In the genomic region with DNA sequence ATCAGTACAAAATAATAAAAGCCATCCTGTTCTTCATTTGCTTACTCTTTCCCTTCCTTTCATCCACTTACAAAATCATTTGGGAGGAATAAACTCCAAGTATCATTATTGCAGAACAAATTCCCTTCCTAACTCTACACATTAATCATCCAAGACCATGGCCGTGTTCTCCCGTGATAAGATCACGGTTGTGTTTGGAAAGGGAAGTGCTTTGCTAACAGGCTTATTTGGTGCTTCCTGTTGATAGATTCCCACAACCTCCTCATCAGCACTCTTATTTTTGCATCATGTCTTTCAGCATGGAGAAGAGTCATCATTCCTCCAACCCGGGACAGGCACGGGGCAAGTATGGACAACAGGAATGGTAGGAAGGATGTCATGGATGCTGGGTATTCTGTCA, we compare ENCODE assay signal across 21 mouse cellular contexts. TPM values are rescaled to one million over a fixed set of nuclear protein-coding genes. Genes with fewer than 3 reads are reported as not detected.
A peak's percentile ranks its signal among the peaks of the same experiment; 100 is the strongest.
DNase-seq lines count a peak whose midpoint lies in the region; ATAC-seq and TF ChIP-seq lines count a peak whose summit lies in the region.
"Had no signal": no experiment of that assay in that cellular context is flagged by ENCODE, and none has a peak within 500 bp of the region (broad histone marks: within the 10 kb centered on the region; RNA-seq: fewer than 3 reads in every experiment).

No protein-coding gene starts in this region.

- H3K36me3 ChIP-seq in kidney, postnatal 0 days (ENCODE audit: insufficient read depth, low read length): no peaks in the 10 kb centered on the region
- H3K36me3 ChIP-seq in limb, embryonic 10.5 days: no peaks in the 10 kb centered on the region
- H3K36me3 ChIP-seq: embryonic facial prominence, embryonic 10.5 days; embryonic facial prominence, embryonic 12.5 days; forebrain, embryonic 15.5 days had no signal

- no peaks in the 10 kb centered on the region for H3K27me3 ChIP-seq in kidney, postnatal 0 days (ENCODE audit: insufficient read depth, low read length)
- H3K27me3 ChIP-seq in limb, embryonic 10.5 days (ENCODE audit: low read depth, poor library complexity, severe bottlenecking): no peaks in the 10 kb centered on the region
- H3K27me3 ChIP-seq: embryonic facial prominence, embryonic 12.5 days; forebrain, embryonic 13.5 days; forebrain, embryonic 15.5 days had no signal

- no peak overlapping the region for H3K27ac ChIP-seq in kidney, postnatal 0 days
- H3K27ac ChIP-seq in limb, embryonic 10.5 days: no peak overlapping the region
- H3K27ac ChIP-seq: embryonic facial prominence, embryonic 10.5 days; embryonic facial prominence, embryonic 12.5 days; forebrain, embryonic 13.5 days; forebrain, embryonic 15.5 days had no signal

- no peaks in the 10 kb centered on the region for H3K9me3 ChIP-seq in kidney, postnatal 0 days (replicated peaks; ENCODE audit: low read length)
- no peaks in the 10 kb centered on the region for H3K9me3 ChIP-seq in limb, embryonic 10.5 days (replicated peaks)
- H3K9me3 ChIP-seq: embryonic facial prominence, embryonic 10.5 days; embryonic facial prominence, embryonic 12.5 days; forebrain, embryonic 13.5 days; forebrain, embryonic 15.5 days had no signal

- H3K4me2 ChIP-seq in kidney, postnatal 0 days (ENCODE audit: low read length): no peak overlapping the region
- H3K4me2 ChIP-seq: embryonic facial prominence, embryonic 12.5 days; forebrain, embryonic 13.5 days; forebrain, embryonic 15.5 days had no signal

- no peak overlapping the region for H3K4me3 ChIP-seq in kidney, postnatal 0 days (replicated peaks; ENCODE audit: low read depth, low read length)
- H3K4me3 ChIP-seq in limb, embryonic 10.5 days: no peak overlapping the region
- H3K4me3 ChIP-seq: embryonic facial prominence, embryonic 10.5 days; embryonic facial prominence, embryonic 12.5 days; forebrain, embryonic 13.5 days; forebrain, embryonic 15.5 days had no signal

- 60% methylated on average over 5 of the region's 5 CpGs for WGBS in kidney, postnatal 0 days
- WGBS in limb, embryonic 10.5 days: 81% methylated on average over 5 of the region's 5 CpGs

- peak; percentile 24 for DNase-seq in kidney, postnatal 0 days (ENCODE audit: low spot score)
- DNase-seq in kidney, adult 11 months: no peak
- peak; percentile 8 for DNase-seq in 416B (ENCODE audit: low read depth)
- no peak for DNase-seq in limb, embryonic 10.5 days (ENCODE audit: low spot score)
- DNase-seq in heart, adult 11 months: no peak
- DNase-seq: adrenal gland, adult 2 months; adrenal gland, postnatal 10 days; adrenal gland, postnatal 25 days; cerebellum, adult 11 months; cerebellum, adult 18-20 months; cerebellum, adult 8-10 months; cerebellum, adult 9-11 months; cerebellum, postnatal 14 days; cerebellum, postnatal 36 days; forebrain, postnatal 0 days had no signal

- no peaks in the 10 kb centered on the region for H3K4me1 ChIP-seq in kidney, postnatal 0 days (replicated peaks; ENCODE audit: insufficient read depth, low read length)
- no peaks in the 10 kb centered on the region for H3K4me1 ChIP-seq in limb, embryonic 10.5 days
- H3K4me1 ChIP-seq: embryonic facial prominence, embryonic 10.5 days; embryonic facial prominence, embryonic 12.5 days; forebrain, embryonic 13.5 days; forebrain, embryonic 15.5 days had no signal

- no peak for ATAC-seq in kidney, postnatal 0 days (replicated peaks; ENCODE audit: low FRiP score, low read depth)
- ATAC-seq in hematopoietic stem cell, adult 5-6 weeks (replicated peaks in 1 of 2; ENCODE audit: insufficient read depth in 1 of 2, low FRiP score in 2 of 2, low TSS enrichment in 1 of 2, low read depth in 1 of 2, poor library complexity in 2 of 2, severe bottlenecking in 2 of 2): peak; percentile 76 to 90
- ATAC-seq: forebrain, embryonic 13.5 days; forebrain, embryonic 15.5 days; forebrain, postnatal 0 days had no signal

- no peak for TF ChIP-seq CTCF in kidney, postnatal 0 days (IDR thresholded peaks at IDR 0.05; ENCODE audit: low read depth)

- H3K9ac ChIP-seq in kidney, postnatal 0 days (ENCODE audit: low read depth, low read length): no peak overlapping the region
- H3K9ac ChIP-seq: embryonic facial prominence, embryonic 12.5 days; forebrain, embryonic 13.5 days; forebrain, embryonic 15.5 days; forebrain, postnatal 0 days had no signal

RNA-seq across cellular contexts. Expression of gene Sorcs1, which starts 25.7 kb away (rescaled TPM):
- polyA plus RNA-seq in kidney, postnatal 0 days (2015; fragmentation: Nextera tagmentation; extraction: Ambion mirVana): 2.8 TPM in 2 replicates
- total RNA-seq in hematopoietic stem cell, adult 5-6 weeks (2017): not detected in 2 replicates
- polyA plus RNA-seq in limb, embryonic 10.5 days (2016; fragmentation: Nextera tagmentation; extraction: Ambion mirVana): 0.06 and 0.20 TPM in 2 replicates
- total RNA-seq: MEL had no signal

Comparison
In these comparisons a context has a peak if more than half of its experiments do, and no peak if none do; other contexts are left out.
1. DNase-seq: peak in kidney, postnatal 0 days (single experiment) and 416B (single experiment); none in kidney, adult 11 months (single experiment), limb, embryonic 10.5 days (single experiment) and heart, adult 11 months (single experiment).